Mouse (Mus musculus): ENCODE results near the gene Gfer. TPM values are rescaled to one million over a fixed set of nuclear protein-coding genes. Genes with fewer than 3 reads are reported as not detected.

The Gfer gene
- polyA plus RNA-seq, 1 experiment from 2014 or later, result 49.5 TPM

Other genes starting within 250 kb of the Gfer start
- gene E4f1, start 225.8 kb downstream of the Gfer start, polyA plus RNA-seq (2015; fragmentation: Nextera tagmentation; extraction: Ambion mirVana), result 29.9 and 36.7 TPM in 2 replicates
- 49.9 and 53.3 TPM in 2 replicates for gene Pgp, start 225.8 kb downstream of the Gfer start, polyA plus RNA-seq (2015; fragmentation: Nextera tagmentation; extraction: Ambion mirVana)
- gene Bricd5, start 222.3 kb downstream of the Gfer start, polyA plus RNA-seq (2015; fragmentation: Nextera tagmentation; extraction: Ambion mirVana), result 0.39 and 0.58 TPM in 2 replicates
- gene Mlst8, start 217.1 kb downstream of the Gfer start, polyA plus RNA-seq (2015; fragmentation: Nextera tagmentation; extraction: Ambion mirVana), result 29.0 and 36.1 TPM in 2 replicates
- 1.8 and 2.3 TPM in 2 replicates for gene Caskin1, start 207.6 kb downstream of the Gfer start, polyA plus RNA-seq (2015; fragmentation: Nextera tagmentation; extraction: Ambion mirVana)
- gene Traf7, start 168.2 kb downstream of the Gfer start, polyA plus RNA-seq (2015; fragmentation: Nextera tagmentation; extraction: Ambion mirVana), result 85.8 and 96.1 TPM in 2 replicates
- gene Rab26, start 161.9 kb downstream of the Gfer start, polyA plus RNA-seq (2015; fragmentation: Nextera tagmentation; extraction: Ambion mirVana), result 2.8 TPM in 2 replicates
- gene Pkd1, start 146.3 kb downstream of the Gfer start, polyA plus RNA-seq (2015; fragmentation: Nextera tagmentation; extraction: Ambion mirVana), result 21.3 and 21.9 TPM in 2 replicates
- gene Tsc2, start 63.5 kb downstream of the Gfer start, polyA plus RNA-seq (2015; fragmentation: Nextera tagmentation; extraction: Ambion mirVana), result 60.8 and 71.0 TPM in 2 replicates
- 20.0 and 20.6 TPM in 2 replicates for gene Nthl1, start 63.5 kb downstream of the Gfer start, polyA plus RNA-seq (2015; fragmentation: Nextera tagmentation; extraction: Ambion mirVana)
- gene Slc9a3r2, start 45.8 kb downstream of the Gfer start, polyA plus RNA-seq (2015; fragmentation: Nextera tagmentation; extraction: Ambion mirVana), result 101 and 106 TPM in 2 replicates
- 0.35 and 0.43 TPM in 2 replicates for gene Npw, start 37.7 kb downstream of the Gfer start, polyA plus RNA-seq (2015; fragmentation: Nextera tagmentation; extraction: Ambion mirVana)
- gene Zfp598, start 26.5 kb downstream of the Gfer start, polyA plus RNA-seq (2015; fragmentation: Nextera tagmentation; extraction: Ambion mirVana), result 23.9 and 27.6 TPM in 2 replicates
- gene Syngr3, start 6.2 kb downstream of the Gfer start, polyA plus RNA-seq (2015; fragmentation: Nextera tagmentation; extraction: Ambion mirVana), result 2.4 and 4.6 TPM in 2 replicates
- 1.5 and 3.4 TPM in 2 replicates for gene Noxo1, start 78 bp upstream of the Gfer start, polyA plus RNA-seq (2015; fragmentation: Nextera tagmentation; extraction: Ambion mirVana)
- gene Tbl3, start 11.5 kb upstream of the Gfer start, polyA plus RNA-seq (2015; fragmentation: Nextera tagmentation; extraction: Ambion mirVana), result 85.0 and 94.5 TPM in 2 replicates
- 0.18 TPM in 1 of 2 replicates, not detected in the other for gene Rnf151, start 21.9 kb upstream of the Gfer start, polyA plus RNA-seq (2015; fragmentation: Nextera tagmentation; extraction: Ambion mirVana)
- gene Rps2, start 22.0 kb upstream of the Gfer start, polyA plus RNA-seq (2015; fragmentation: Nextera tagmentation; extraction: Ambion mirVana), result 1,520 and 1,607 TPM in 2 replicates
- gene Ndufb10, start 28.3 kb upstream of the Gfer start, polyA plus RNA-seq (2015; fragmentation: Nextera tagmentation; extraction: Ambion mirVana), result 237 and 238 TPM in 2 replicates
- gene Rpl3l, start 31.7 kb upstream of the Gfer start, polyA plus RNA-seq (2015; fragmentation: Nextera tagmentation; extraction: Ambion mirVana), result not detected in 2 replicates
- gene Msrb1, start 40.5 kb upstream of the Gfer start, polyA plus RNA-seq (2015; fragmentation: Nextera tagmentation; extraction: Ambion mirVana), result 29.9 and 31.8 TPM in 2 replicates
- 26.0 and 28.4 TPM in 2 replicates for gene Hs3st6, start 56.8 kb upstream of the Gfer start, polyA plus RNA-seq (2015; fragmentation: Nextera tagmentation; extraction: Ambion mirVana)
- 0.13 TPM in 1 of 2 replicates, not detected in the other for gene Meiob, start 108.1 kb upstream of the Gfer start, polyA plus RNA-seq (2015; fragmentation: Nextera tagmentation; extraction: Ambion mirVana)
- gene Hagh, start 144.0 kb upstream of the Gfer start, polyA plus RNA-seq (2015; fragmentation: Nextera tagmentation; extraction: Ambion mirVana), result 52.3 and 53.4 TPM in 2 replicates
- 39.3 and 40.8 TPM in 2 replicates for gene Fahd1, start 154.2 kb upstream of the Gfer start, polyA plus RNA-seq (2015; fragmentation: Nextera tagmentation; extraction: Ambion mirVana)
- 1.7 and 2.1 TPM in 2 replicates for gene Igfals, start 169.8 kb upstream of the Gfer start, polyA plus RNA-seq (2015; fragmentation: Nextera tagmentation; extraction: Ambion mirVana)
- gene Nubp2, start 190.2 kb upstream of the Gfer start, polyA plus RNA-seq (2015; fragmentation: Nextera tagmentation; extraction: Ambion mirVana), result 54.2 and 57.8 TPM in 2 replicates
- 40.6 and 43.7 TPM in 2 replicates for gene Spsb3, start 190.5 kb upstream of the Gfer start, polyA plus RNA-seq (2015; fragmentation: Nextera tagmentation; extraction: Ambion mirVana)
- gene Eme2, start 198.9 kb upstream of the Gfer start, polyA plus RNA-seq (2015; fragmentation: Nextera tagmentation; extraction: Ambion mirVana), result 31.5 and 33.1 TPM in 2 replicates
- 94.0 and 105 TPM in 2 replicates for gene Mrps34, start 199.0 kb upstream of the Gfer start, polyA plus RNA-seq (2015; fragmentation: Nextera tagmentation; extraction: Ambion mirVana)
- 77.2 and 80.0 TPM in 2 replicates for gene Nme3, start 200.3 kb upstream of the Gfer start, polyA plus RNA-seq (2015; fragmentation: Nextera tagmentation; extraction: Ambion mirVana)
- 24.3 and 31.1 TPM in 2 replicates for gene Mapk8ip3, start 240.8 kb upstream of the Gfer start, polyA plus RNA-seq (2015; fragmentation: Nextera tagmentation; extraction: Ambion mirVana)